Mouse (Mus musculus): ENCODE results near the gene Senp2.

Senp2 gene

GRCm38 (mm10) chr16:22027474-22027873 lies 18.2 kb downstream of the Senp2 start:
- no peak for DNase-seq

GRCm38 (mm10) chr16:22038554-22038953 lies 29.3 kb downstream of the Senp2 start:
- DNase-seq, result no peak

GRCm38 (mm10) chr16:22039978-22040377 lies 30.7 kb downstream of the Senp2 start:
- DNase-seq, result no peak

- no peak for DNase-seq
Measured at GRCm38 (mm10) chr16:22043830-22044229, 34.5 kb downstream of the Senp2 start.

GRCm38 (mm10) chr16:22045930-22046329 lies 36.6 kb downstream of the Senp2 start:
- DNase-seq, result no peak

- no peak for DNase-seq
Measured at GRCm38 (mm10) chr16:22046739-22047366, 37.6 kb downstream of the Senp2 start.

GRCm38 (mm10) chr16:22053411-22053810 lies 44.1 kb downstream of the Senp2 start:
- no peak for DNase-seq

GRCm38 (mm10) chr16:22057498-22057897 lies 48.2 kb downstream of the Senp2 start:
- DNase-seq, result no peak

- DNase-seq, result no peak
Measured at GRCm38 (mm10) chr16:22058871-22059270, 49.6 kb downstream of the Senp2 start.

GRCm38 (mm10) chr16:22060416-22060815 lies 51.1 kb downstream of the Senp2 start:
- no peak for DNase-seq

GRCm38 (mm10) chr16:22061555-22062160 lies 52.4 kb downstream of the Senp2 start:
- no peak for DNase-seq

- no peak for DNase-seq
Measured at GRCm38 (mm10) chr16:22062284-22062683, 53.0 kb downstream of the Senp2 start.

GRCm38 (mm10) chr16:22065536-22065935 lies 56.3 kb downstream of the Senp2 start:
- DNase-seq, result no peak

- no peak for DNase-seq
Measured at GRCm38 (mm10) chr16:22067406-22067805, 58.1 kb downstream of the Senp2 start.

GRCm38 (mm10) chr16:22071361-22071760 lies 62.1 kb downstream of the Senp2 start:
- no peak for DNase-seq

GRCm38 (mm10) chr16:22075067-22075466 lies 65.8 kb downstream of the Senp2 start:
- DNase-seq, result no peak

GRCm38 (mm10) chr16:22075829-22076619 lies 66.7 kb downstream of the Senp2 start:
- DNase-seq, result no peak

GRCm38 (mm10) chr16:22076620-22076941 lies 67.3 kb downstream of the Senp2 start:
- no peak for DNase-seq

GRCm38 (mm10) chr16:22080125-22080710 lies 70.9 kb downstream of the Senp2 start:
- DNase-seq, result no peak

- no peak for DNase-seq
Measured at GRCm38 (mm10) chr16:22085411-22085810, 76.1 kb downstream of the Senp2 start.

GRCm38 (mm10) chr16:22091255-22091783 lies 82.0 kb downstream of the Senp2 start:
- no peak for DNase-seq

GRCm38 (mm10) chr16:22095751-22096150 lies 86.5 kb downstream of the Senp2 start:
- DNase-seq, result no peak

GRCm38 (mm10) chr16:22097659-22098058 lies 88.4 kb downstream of the Senp2 start:
- DNase-seq, result no peak
